Mouse (Mus musculus) E14TG2a.4 (cell line): Measurements from ENCODE around the gene Myh7b.

Experiments used
- H3K27me3 ChIP-seq: 2 replicates; pipeline ENCODE4 v1.6.1; 2014; ENCODE audit warnings: low read length, control low read depth; ENCODE audit not compliant: insufficient read depth
- H3K36me3 ChIP-seq: 2 replicates; pipeline ENCODE4 v1.6.1; 2014; ENCODE audit warnings: low read length, control low read depth; ENCODE audit not compliant: insufficient read depth
- H3K4me1 ChIP-seq: replicated peaks from 2 replicates; pipeline ENCODE4 v1.6.1; 2014; ENCODE audit warnings: low read depth, low read length, control low read depth
- H3K4me3 ChIP-seq: replicated peaks from 2 replicates; pipeline ENCODE4 v1.5.1; 2014; ENCODE audit warnings: mild to moderate bottlenecking, low read length
- H3K9me3 ChIP-seq: 2 replicates; pipeline ENCODE4 v1.6.1; 2014; ENCODE audit warnings: low read length, control low read depth
- CTCF ChIP-seq: conservative IDR thresholded peaks from 2 replicates; pipeline ENCODE4 v1.5.1; 2014; ENCODE audit warnings: low read length
- NANOG ChIP-seq: IDR thresholded peaks from 2 replicates; pipeline ENCODE4 v1.6.1; 2014; ENCODE audit warnings: borderline replicate concordance, low read length, mixed read lengths
- POU5F1 ChIP-seq: IDR thresholded peaks from 2 replicates; pipeline ENCODE4 v1.6.1; 2014; ENCODE audit warnings: low read length, borderline replicate concordance

Myh7b gene

DNA sequence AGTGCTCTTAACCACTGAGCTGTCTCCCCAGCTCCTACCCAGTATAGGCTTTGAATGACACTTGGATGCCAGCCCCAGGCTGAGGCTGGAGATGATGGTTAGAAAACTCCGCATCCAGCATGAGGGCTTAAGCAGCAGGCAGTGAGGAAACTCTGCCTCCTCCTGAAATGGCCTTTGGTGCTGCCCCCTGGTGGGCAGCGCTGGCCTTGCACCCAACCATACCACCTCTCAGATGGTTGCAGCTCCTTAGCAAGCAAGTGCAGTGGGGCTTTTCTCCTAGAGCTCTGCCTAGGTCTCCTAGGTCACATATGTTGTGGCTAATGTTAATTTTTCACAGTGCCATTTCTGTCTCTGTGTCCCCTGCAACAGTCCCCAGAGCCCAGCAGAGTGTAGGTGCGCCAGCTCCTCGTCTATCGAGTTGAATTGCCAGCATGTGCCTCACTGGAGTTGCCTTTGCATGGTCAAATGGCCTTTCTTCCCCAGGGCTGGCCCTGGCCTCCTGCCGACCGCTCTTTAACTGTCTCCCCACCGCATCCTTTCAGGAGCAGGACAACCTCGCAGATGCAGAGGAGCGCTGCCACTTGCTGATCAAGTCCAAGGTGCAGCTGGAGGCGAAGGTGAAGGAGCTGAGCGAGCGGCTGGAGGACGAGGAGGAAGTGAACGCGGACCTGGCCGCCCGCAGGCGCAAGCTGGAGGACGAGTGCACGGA lies 16.2 kb downstream of the Myh7b start:
- Histone ChIP-seq H3K36me3 (no peaks in the 10 kb centered on the region), H3K4me3 (peak overlapping the region; percentile 52), H3K4me1 (peaks cover 81% of the 10 kb centered on the region), H3K9me3 (no peaks in the 10 kb centered on the region), H3K27me3 (peaks cover 68% of the 10 kb centered on the region)
- TF ChIP-seq CTCF (peak; percentile 53), POU5F1 (no peak)

DNA sequence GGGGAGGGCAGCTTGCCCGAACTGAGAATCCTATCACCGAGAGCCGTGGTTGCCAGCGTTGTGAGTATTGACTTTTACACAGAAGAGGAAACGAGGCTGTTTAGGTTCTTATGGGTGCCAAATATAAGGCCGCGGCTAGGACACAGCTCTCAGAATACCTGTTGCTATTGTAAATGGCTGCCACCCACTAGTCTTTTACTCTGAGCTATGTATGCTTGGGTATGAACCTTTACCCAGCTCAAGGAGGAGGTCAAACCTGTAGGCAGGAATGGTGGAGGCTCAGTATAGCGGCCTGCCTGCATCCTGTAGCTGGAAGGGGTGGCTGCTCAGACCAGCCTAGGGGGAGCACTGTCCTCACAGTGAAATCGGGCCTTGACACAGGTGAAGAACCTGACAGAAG lies 17.1 kb downstream of the Myh7b start:
- TF ChIP-seq CTCF = no peak; the same call in 1 of the 2 replicates
- no peak for TF ChIP-seq POU5F1
- TF ChIP-seq NANOG = no peak
- no peaks in the 10 kb centered on the region for H3K36me3 ChIP-seq
- H3K27me3 ChIP-seq = peaks cover 74% of the 10 kb centered on the region
- no peaks in the 10 kb centered on the region for H3K9me3 ChIP-seq
- H3K4me1 ChIP-seq = peaks cover 82% of the 10 kb centered on the region
- H3K4me3 ChIP-seq = peak overlapping the region; percentile 77

DNA sequence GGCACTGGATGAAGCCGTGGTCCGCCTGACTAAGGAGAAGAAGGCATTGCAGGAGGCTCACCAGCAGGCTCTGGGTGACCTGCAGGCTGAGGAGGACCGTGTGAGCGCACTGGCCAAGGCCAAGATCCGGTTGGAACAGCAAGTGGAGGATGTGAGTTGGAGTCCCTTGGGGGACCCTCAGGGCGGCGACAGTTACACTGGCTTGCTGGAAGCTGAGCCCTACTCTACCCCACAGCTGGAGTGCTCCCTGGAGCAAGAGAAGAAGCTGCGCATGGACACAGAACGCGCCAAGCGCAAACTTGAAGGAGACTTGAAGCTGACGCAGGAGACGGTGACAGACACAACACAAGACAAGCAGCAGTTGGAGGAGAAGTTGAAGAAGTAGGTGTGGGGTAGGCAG lies 17.5 kb downstream of the Myh7b start:
- TF ChIP-seq POU5F1 (no peak), CTCF (no peak), NANOG (no peak)
- peaks cover 82% of the 10 kb centered on the region for H3K4me1 ChIP-seq
- H3K27me3 ChIP-seq = peaks cover 74% of the 10 kb centered on the region
- H3K36me3 ChIP-seq = peaks cover under 1% of the 10 kb centered on the region; the same call in 1 of the 2 replicates
- peak overlapping the region; percentile 77 for H3K4me3 ChIP-seq
- no peaks in the 10 kb centered on the region for H3K9me3 ChIP-seq

DNA sequence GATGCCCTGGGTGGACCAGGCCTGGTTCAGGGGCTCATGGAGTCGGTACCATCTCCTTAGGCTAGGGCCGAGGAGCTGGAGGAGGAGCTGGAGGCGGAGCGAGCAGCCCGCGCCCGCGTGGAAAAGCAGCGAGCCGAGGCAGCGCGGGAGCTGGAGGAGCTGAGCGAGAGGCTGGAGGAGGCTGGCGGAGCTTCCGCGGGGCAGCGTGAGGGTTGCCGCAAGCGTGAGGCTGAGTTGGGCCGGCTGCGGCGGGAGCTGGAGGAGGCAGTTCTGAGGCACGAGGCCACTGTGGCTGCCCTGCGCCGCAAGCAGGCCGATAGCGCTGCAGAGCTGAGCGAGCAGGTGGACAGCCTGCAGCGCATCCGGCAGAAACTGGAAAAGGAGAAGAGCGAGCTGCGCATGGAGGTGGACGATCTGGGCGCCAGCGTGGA lies 18.2 kb downstream of the Myh7b start:
- no peak for TF ChIP-seq CTCF
- no peak for TF ChIP-seq POU5F1
- no peak for TF ChIP-seq NANOG
- Histone ChIP-seq H3K4me1 (peaks cover 84% of the 10 kb centered on the region), H3K4me3 (peak overlapping the region; percentile 77)

DNA sequence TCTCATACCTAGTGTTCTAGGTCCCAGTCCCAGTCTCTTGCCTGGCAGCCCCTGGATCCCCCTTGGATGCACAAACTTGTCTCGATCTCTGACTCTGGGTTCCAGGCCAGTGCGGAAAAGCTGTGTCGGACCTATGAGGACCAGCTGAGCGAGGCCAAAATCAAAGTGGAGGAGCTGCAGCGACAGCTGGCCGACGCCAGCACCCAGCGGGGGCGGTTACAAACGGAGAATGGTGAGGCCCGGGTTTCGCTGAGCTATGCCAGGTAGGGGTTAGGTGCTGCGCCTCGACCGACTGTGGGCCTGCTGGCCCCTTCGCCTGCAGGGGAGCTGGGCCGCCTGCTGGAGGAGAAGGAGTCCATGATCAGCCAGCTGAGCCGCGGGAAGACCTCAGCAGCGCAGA lies 19.1 kb downstream of the Myh7b start:
- Histone ChIP-seq H3K4me3 (peak overlapping the region; percentile 69), H3K27me3 (peaks cover 82% of the 10 kb centered on the region), H3K36me3 (peaks cover 17% of the 10 kb centered on the region), H3K4me1 (peaks cover 80% of the 10 kb centered on the region), H3K9me3 (no peaks in the 10 kb centered on the region)
- TF ChIP-seq NANOG (no peak), CTCF (no peak), POU5F1 (no peak)

More for the DNA sequence above, 18.2 kb downstream of the Myh7b start:
- peaks cover 78% of the 10 kb centered on the region for H3K27me3 ChIP-seq
- no peaks in the 10 kb centered on the region for H3K9me3 ChIP-seq
- H3K36me3 ChIP-seq = peaks cover 8% of the 10 kb centered on the region

DNA sequence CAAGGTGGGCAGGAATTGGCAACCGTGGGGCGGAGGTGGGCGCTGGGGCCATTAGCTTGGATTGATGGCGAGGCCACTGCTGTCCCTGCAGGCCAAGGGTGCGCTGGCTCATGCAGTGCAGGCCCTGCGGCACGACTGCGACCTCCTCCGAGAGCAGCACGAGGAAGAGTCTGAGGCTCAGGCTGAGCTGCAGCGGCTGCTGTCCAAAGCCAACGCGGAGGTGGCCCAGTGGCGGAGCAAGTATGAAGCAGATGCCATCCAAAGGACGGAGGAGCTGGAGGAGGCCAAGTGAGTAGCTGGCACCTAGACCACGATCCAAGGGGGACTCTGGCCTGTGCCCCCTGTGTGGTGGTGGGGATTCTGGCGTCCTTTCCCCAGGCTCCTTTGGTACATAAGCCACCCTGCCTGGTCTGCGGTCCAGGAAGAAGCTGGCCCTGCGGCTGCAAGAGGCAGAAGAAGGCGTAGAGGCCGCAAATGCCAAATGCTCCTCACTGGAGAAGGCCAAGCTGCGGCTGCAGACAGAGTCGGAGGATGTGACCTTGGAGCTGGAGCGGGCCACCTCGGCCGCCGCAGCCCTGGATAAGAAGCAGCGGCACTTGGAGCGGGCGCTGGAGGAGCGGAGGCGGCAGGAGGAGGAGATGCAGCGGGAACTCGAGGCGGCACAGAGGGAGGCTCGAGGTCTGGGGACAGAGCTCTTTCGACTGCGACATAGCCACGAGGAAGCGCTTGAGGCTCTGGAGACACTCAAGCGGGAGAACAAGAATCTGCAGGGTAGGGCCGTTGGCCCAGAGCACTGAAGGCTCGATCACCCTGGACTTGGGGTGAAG lies 19.8 kb downstream of the Myh7b start:
- TF ChIP-seq CTCF (0 out of 2 replicates have a peak, but pooled peaks have one; percentile 2), POU5F1 (no peak)
- Histone ChIP-seq H3K27me3 (peaks cover 77% of the 10 kb centered on the region), H3K9me3 (no peaks in the 10 kb centered on the region), H3K4me3 (peak overlapping the region; percentile 69), H3K4me1 (peaks cover 76% of the 10 kb centered on the region), H3K36me3 (peaks cover 23% of the 10 kb centered on the region)

DNA sequence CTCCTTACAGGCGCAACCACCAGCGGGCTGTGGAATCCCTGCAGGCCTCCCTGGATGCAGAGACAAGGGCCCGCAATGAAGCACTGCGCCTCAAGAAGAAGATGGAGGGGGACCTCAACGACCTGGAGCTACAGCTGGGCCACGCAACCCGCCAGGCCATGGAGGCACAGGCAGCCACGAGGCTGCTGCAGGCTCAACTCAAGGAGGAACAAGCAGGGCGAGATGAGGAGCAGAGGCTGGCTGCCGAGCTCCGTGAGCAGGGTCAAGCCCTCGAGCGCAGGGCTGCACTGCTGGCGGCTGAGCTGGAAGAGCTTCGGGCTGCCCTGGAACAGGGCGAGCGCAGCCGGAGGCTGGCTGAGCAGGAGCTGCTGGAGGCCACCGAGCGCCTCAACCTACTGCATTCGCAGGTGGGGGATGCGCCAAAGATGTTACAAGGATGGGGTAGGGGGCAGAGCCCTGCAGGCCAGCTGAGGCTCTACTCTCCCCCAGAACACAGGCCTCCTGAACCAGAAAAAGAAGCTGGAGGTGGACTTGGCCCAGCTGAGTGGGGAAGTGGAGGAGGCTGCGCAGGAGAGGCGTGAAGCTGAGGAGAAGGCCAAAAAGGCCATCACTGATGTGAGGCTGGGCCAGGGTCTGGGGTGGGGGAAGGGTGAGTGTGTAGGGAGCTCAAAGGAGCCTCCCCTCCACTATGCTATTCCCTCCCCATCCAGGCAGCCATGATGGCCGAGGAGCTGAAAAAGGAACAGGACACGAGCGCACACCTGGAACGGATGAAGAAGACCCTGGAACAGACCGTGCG lies 21.3 kb downstream of the Myh7b start:
- TF ChIP-seq CTCF (no peak), NANOG (no peak), POU5F1 (no peak)
- peaks cover 68% of the 10 kb centered on the region for H3K4me1 ChIP-seq
- H3K27me3 ChIP-seq = peaks cover 72% of the 10 kb centered on the region
- H3K4me3 ChIP-seq = peak overlapping the region; percentile 68
- H3K36me3 ChIP-seq = peaks cover 35% of the 10 kb centered on the region
- no peaks in the 10 kb centered on the region for H3K9me3 ChIP-seq

DNA sequence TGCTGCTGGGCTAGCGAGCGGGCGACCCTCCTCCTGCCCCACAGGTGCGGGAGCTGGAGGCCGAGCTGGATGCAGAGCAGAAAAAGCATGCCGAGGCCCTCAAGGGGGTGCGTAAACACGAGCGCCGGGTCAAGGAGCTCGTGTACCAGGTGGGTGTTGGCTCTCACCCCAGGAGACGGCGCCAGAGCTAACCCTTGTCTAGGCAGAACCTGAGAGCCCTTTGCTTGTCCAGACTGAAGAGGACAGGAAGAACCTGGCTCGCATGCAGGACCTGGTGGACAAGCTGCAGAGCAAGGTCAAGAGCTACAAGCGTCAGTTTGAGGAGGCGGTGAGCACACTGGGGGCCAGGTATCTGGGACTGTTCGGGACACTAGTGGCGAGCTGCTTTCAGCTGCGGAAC lies 22.1 kb downstream of the Myh7b start:
- H3K9me3 ChIP-seq = no peaks in the 10 kb centered on the region
- peaks cover 43% of the 10 kb centered on the region for H3K36me3 ChIP-seq
- peak overlapping the region; percentile 68 for H3K4me3 ChIP-seq
- peaks cover 61% of the 10 kb centered on the region for H3K4me1 ChIP-seq
- H3K27me3 ChIP-seq = peaks cover 64% of the 10 kb centered on the region
- no peak for TF ChIP-seq NANOG
- no peak for TF ChIP-seq POU5F1
- no peak for TF ChIP-seq CTCF
